Mouse (Mus musculus) liver (tissue): ENCODE measurements at regions not wholly inside any gene's neighbourhood (a gene's known extent, or its start where the extent isn't known, plus 50 kb on each side); places are given as distances from the start of the nearest gene placed in this dataset.
A peak's percentile ranks its signal among the peaks of the same experiment; 100 is the strongest.
"Not testable (repeated sequence)": the region's sequence is repeated elsewhere in the genome, so short reads cannot be mapped to it uniquely, and the experiment has no call there.

Source experiments
- DNase-seq: peaks from one replicate; pipeline ENCODE4 v3.0.0-alpha.2; 2020; ENCODE audit warnings: mixed read lengths

- no peak for DNase-seq
Observed at GRCm38 (mm10) chr13:44468963-44469674, 260.2 kb upstream of the Jarid2 start.

GRCm38 (mm10) chr13:44469675-44470074 lies 259.6 kb upstream of the Jarid2 start:
- DNase-seq = no peak

GRCm38 (mm10) chr13:44473200-44473599 lies 256.1 kb upstream of the Jarid2 start:
- DNase-seq = no peak

- DNase-seq = no peak
Observed at GRCm38 (mm10) chr13:44476901-44477300, 252.4 kb upstream of the Jarid2 start.

- no peak for DNase-seq
Observed at GRCm38 (mm10) chr13:44480128-44480527, 249.1 kb upstream of the Jarid2 start.

GRCm38 (mm10) chr13:44482661-44483060 lies 246.6 kb upstream of the Jarid2 start:
- DNase-seq = no peak

GRCm38 (mm10) chr13:44484582-44485329 lies 244.5 kb upstream of the Jarid2 start:
- no peak for DNase-seq

- no peak for DNase-seq
Observed at GRCm38 (mm10) chr13:44490935-44491465, 238.3 kb upstream of the Jarid2 start.

GRCm38 (mm10) chr13:44493884-44494283 lies 235.4 kb upstream of the Jarid2 start:
- no peak for DNase-seq

- no peak for DNase-seq
Observed at GRCm38 (mm10) chr13:44495450-44495849, 233.8 kb upstream of the Jarid2 start.

GRCm38 (mm10) chr13:44496596-44496995 lies 232.7 kb upstream of the Jarid2 start:
- no peak for DNase-seq

- not testable (repeated sequence) for DNase-seq
Observed at GRCm38 (mm10) chr13:44500896-44501295, 228.4 kb upstream of the Jarid2 start.

- peak; percentile 51 for DNase-seq
Observed at GRCm38 (mm10) chr13:44501777-44502321, 227.4 kb upstream of the Jarid2 start.

- no peak for DNase-seq
Observed at GRCm38 (mm10) chr13:44502612-44503256, 226.5 kb upstream of the Jarid2 start.

GRCm38 (mm10) chr13:44503257-44503950 lies 225.9 kb upstream of the Jarid2 start:
- no peak for DNase-seq

- DNase-seq = no peak
Observed at GRCm38 (mm10) chr13:44504455-44504854, 224.8 kb upstream of the Jarid2 start.

- peak; percentile 12 for DNase-seq
Observed at GRCm38 (mm10) chr13:44506975-44507374, 222.3 kb upstream of the Jarid2 start.

- no peak for DNase-seq
Observed at GRCm38 (mm10) chr13:44509526-44510159, 219.6 kb upstream of the Jarid2 start.

GRCm38 (mm10) chr13:44513378-44514285 lies 215.6 kb upstream of the Jarid2 start:
- no peak for DNase-seq

GRCm38 (mm10) chr13:44514636-44515158 lies 214.6 kb upstream of the Jarid2 start:
- DNase-seq = no peak

GRCm38 (mm10) chr13:44516863-44517262 lies 212.4 kb upstream of the Jarid2 start:
- no peak for DNase-seq
